Mouse (Mus musculus): ENCODE measurements around the gene Dclk1. TPM values are rescaled to one million over a fixed set of nuclear protein-coding genes. Genes with fewer than 3 reads are reported as not detected.
A peak's percentile ranks its signal among the peaks of the same experiment; 100 is the strongest.

Gene Dclk1
- polyA plus RNA-seq, 1 experiment from 2014 or later: 4.4 TPM

GRCm38 (mm10) chr3:55539400-55539799 lies 297.2 kb downstream of the Dclk1 start:
- H3K9me3 ChIP-seq (ENCODE audit: control insufficient read depth, low read length): no peaks in the 10 kb centered on the region
- no peak overlapping the region for H3K4me2 ChIP-seq (replicated peaks; ENCODE audit: low read depth)
- no peak overlapping the region for H3K27ac ChIP-seq (replicated peaks)
- H3K36me3 ChIP-seq (ENCODE audit: control insufficient read depth, insufficient read depth, low read length): no peaks in the 10 kb centered on the region
- DNase-seq (ENCODE audit: low spot score) (no peak), ATAC-seq (ENCODE audit: low FRiP score, low TSS enrichment) (no peak)
- no peaks in the 10 kb centered on the region for H3K27me3 ChIP-seq (ENCODE audit: control insufficient read depth, insufficient read depth, low read length)
- H3K9ac ChIP-seq (ENCODE audit: low read length): no peak overlapping the region
- no peak overlapping the region for H3K4me3 ChIP-seq (ENCODE audit: low read depth, low read length)
- TF ChIP-seq CTCF (IDR thresholded peaks at IDR 0.05; ENCODE audit: low read depth): no peak
- TF ChIP-seq EP300 (optimal IDR thresholded peaks at IDR 0.05): no peak
- WGBS: 75% methylated on average over 4 of the region's 4 CpGs
- H3K4me1 ChIP-seq (replicated peaks; ENCODE audit: control insufficient read depth, insufficient read depth): no peaks in the 10 kb centered on the region

GRCm38 (mm10) chr3:55539811-55540293 lies 297.7 kb downstream of the Dclk1 start:
- Histone ChIP-seq H3K36me3 (ENCODE audit: control insufficient read depth, insufficient read depth, low read length) (no peaks in the 10 kb centered on the region), H3K9ac (ENCODE audit: low read length) (no peak overlapping the region), H3K4me1 (replicated peaks; ENCODE audit: control insufficient read depth, insufficient read depth) (no peaks in the 10 kb centered on the region), H3K27me3 (ENCODE audit: control insufficient read depth, insufficient read depth, low read length) (no peaks in the 10 kb centered on the region), H3K27ac (replicated peaks) (no peak overlapping the region), H3K9me3 (ENCODE audit: control insufficient read depth, low read length) (no peaks in the 10 kb centered on the region), H3K4me2 (replicated peaks; ENCODE audit: low read depth) (no peak overlapping the region), H3K4me3 (ENCODE audit: low read depth, low read length) (no peak overlapping the region)
- WGBS: 78% methylated on average over 12 of the region's 12 CpGs
- TF ChIP-seq EP300 (optimal IDR thresholded peaks at IDR 0.05) (no peak), CTCF (IDR thresholded peaks at IDR 0.05; ENCODE audit: low read depth) (no peak)
- DNase-seq (ENCODE audit: low spot score) (no peak), ATAC-seq (ENCODE audit: low FRiP score, low TSS enrichment) (no peak)

- Histone ChIP-seq H3K9me3 (ENCODE audit: control insufficient read depth, low read length) (no peaks in the 10 kb centered on the region), H3K27ac (replicated peaks) (no peak overlapping the region), H3K4me1 (replicated peaks; ENCODE audit: control insufficient read depth, insufficient read depth) (no peaks in the 10 kb centered on the region), H3K9ac (ENCODE audit: low read length) (no peak overlapping the region), H3K27me3 (ENCODE audit: control insufficient read depth, insufficient read depth, low read length) (no peaks in the 10 kb centered on the region), H3K36me3 (ENCODE audit: control insufficient read depth, insufficient read depth, low read length) (no peaks in the 10 kb centered on the region), H3K4me3 (ENCODE audit: low read depth, low read length) (no peak overlapping the region), H3K4me2 (replicated peaks; ENCODE audit: low read depth) (no peak overlapping the region)
- TF ChIP-seq CTCF (IDR thresholded peaks at IDR 0.05; ENCODE audit: low read depth) (no peak), EP300 (optimal IDR thresholded peaks at IDR 0.05) (no peak)
- 88% methylated on average over 6 of the region's 6 CpGs for WGBS
- no peak for ATAC-seq (ENCODE audit: low FRiP score, low TSS enrichment)
- no peak for DNase-seq (ENCODE audit: low spot score)
Observed at GRCm38 (mm10) chr3:55540406-55541140, 298.4 kb downstream of the Dclk1 start.

- WGBS: 75% methylated on average over 1 of the region's 1 CpGs
- Histone ChIP-seq H3K4me3 (ENCODE audit: low read depth, low read length) (no peak overlapping the region), H3K27me3 (ENCODE audit: control insufficient read depth, insufficient read depth, low read length) (no peaks in the 10 kb centered on the region), H3K4me1 (replicated peaks; ENCODE audit: control insufficient read depth, insufficient read depth) (no peaks in the 10 kb centered on the region), H3K9me3 (ENCODE audit: control insufficient read depth, low read length) (no peaks in the 10 kb centered on the region), H3K4me2 (replicated peaks; ENCODE audit: low read depth) (no peak overlapping the region), H3K36me3 (ENCODE audit: control insufficient read depth, insufficient read depth, low read length) (no peaks in the 10 kb centered on the region), H3K27ac (replicated peaks) (no peak overlapping the region), H3K9ac (ENCODE audit: low read length) (no peak overlapping the region)
- ATAC-seq (ENCODE audit: low FRiP score, low TSS enrichment) (no peak), DNase-seq (ENCODE audit: low spot score) (no peak)
- no peak for TF ChIP-seq EP300 (optimal IDR thresholded peaks at IDR 0.05)
- no peak for TF ChIP-seq CTCF (IDR thresholded peaks at IDR 0.05; ENCODE audit: low read depth)
Observed at GRCm38 (mm10) chr3:55541799-55542198, 299.6 kb downstream of the Dclk1 start.

- DNase-seq (ENCODE audit: low spot score) (peak; percentile 32), ATAC-seq (ENCODE audit: low FRiP score, low TSS enrichment) (no peak)
- Histone ChIP-seq H3K9me3 (ENCODE audit: control insufficient read depth, low read length) (no peaks in the 10 kb centered on the region), H3K4me1 (replicated peaks; ENCODE audit: control insufficient read depth, insufficient read depth) (no peaks in the 10 kb centered on the region), H3K36me3 (ENCODE audit: control insufficient read depth, insufficient read depth, low read length) (no peaks in the 10 kb centered on the region), H3K27me3 (ENCODE audit: control insufficient read depth, insufficient read depth, low read length) (no peaks in the 10 kb centered on the region), H3K9ac (ENCODE audit: low read length) (no peak overlapping the region), H3K4me2 (replicated peaks; ENCODE audit: low read depth) (no peak overlapping the region; the same call in 1 of the 2 replicates), H3K27ac (replicated peaks) (no peak overlapping the region), H3K4me3 (ENCODE audit: low read depth, low read length) (no peak overlapping the region)
- 5% methylated on average over 8 of the region's 8 CpGs for WGBS
- TF ChIP-seq EP300 (optimal IDR thresholded peaks at IDR 0.05): no peak
- peak; percentile 63 for TF ChIP-seq CTCF (IDR thresholded peaks at IDR 0.05; ENCODE audit: low read depth)
Observed at GRCm38 (mm10) chr3:55542310-55542709, 300.1 kb downstream of the Dclk1 start.

GRCm38 (mm10) chr3:55542947-55543346 lies 300.8 kb downstream of the Dclk1 start:
- no peaks in the 10 kb centered on the region for H3K27me3 ChIP-seq (ENCODE audit: control insufficient read depth, insufficient read depth, low read length)
- ATAC-seq (ENCODE audit: low FRiP score, low TSS enrichment) (no peak), DNase-seq (ENCODE audit: low spot score) (no peak)
- no peaks in the 10 kb centered on the region for H3K4me1 ChIP-seq (replicated peaks; ENCODE audit: control insufficient read depth, insufficient read depth)
- H3K36me3 ChIP-seq (ENCODE audit: control insufficient read depth, insufficient read depth, low read length): no peaks in the 10 kb centered on the region
- peak overlapping the region; percentile 5; the same call in 1 of the 2 replicates for H3K4me2 ChIP-seq (replicated peaks; ENCODE audit: low read depth)
- no peak overlapping the region for H3K4me3 ChIP-seq (ENCODE audit: low read depth, low read length)
- no peak overlapping the region for H3K27ac ChIP-seq (replicated peaks)
- WGBS: 77% methylated on average over 16 of the region's 16 CpGs
- no peak for TF ChIP-seq EP300 (optimal IDR thresholded peaks at IDR 0.05)
- no peak for TF ChIP-seq CTCF (IDR thresholded peaks at IDR 0.05; ENCODE audit: low read depth)
- no peaks in the 10 kb centered on the region for H3K9me3 ChIP-seq (ENCODE audit: control insufficient read depth, low read length)
- H3K9ac ChIP-seq (ENCODE audit: low read length): no peak overlapping the region
